Mouse (Mus musculus) lung, postnatal 4 days (tissue): ENCODE measurements around the gene Hdx.

Experiments
- DNase-seq, 2 experiments: peaks; one replicate each; pipeline ENCODE4 v3.0.0; 2021

Gene Hdx

GRCm38 (mm10) chrX:111696356-111697282 is at the start of gene Hdx:
Hdx (minus strand) TSS chrX:111697079.
- DNase-seq: peak; percentile 64 to 77

GRCm38 (mm10) chrX:111685665-111686064 is 11.2 kb downstream of the Hdx start:
- DNase-seq: no peak

GRCm38 (mm10) chrX:111671685-111672084 is 25.2 kb downstream of the Hdx start:
- DNase-seq: no peak

- DNase-seq: no peak
Measured at GRCm38 (mm10) chrX:111660381-111660780, 36.5 kb downstream of the Hdx start.

GRCm38 (mm10) chrX:111658671-111659070 is 38.2 kb downstream of the Hdx start:
- DNase-seq: no peak

GRCm38 (mm10) chrX:111644945-111645344 is 51.9 kb downstream of the Hdx start:
- no peak for DNase-seq

GRCm38 (mm10) chrX:111640616-111641015 is 56.3 kb downstream of the Hdx start:
- no peak for DNase-seq

GRCm38 (mm10) chrX:111597631-111598161 is 99.2 kb downstream of the Hdx start:
- no peak for DNase-seq

GRCm38 (mm10) chrX:111587616-111588015 is 109.3 kb downstream of the Hdx start:
- peak in 1 of 2 experiments; percentile 17 for DNase-seq

GRCm38 (mm10) chrX:111577044-111577443 is 119.8 kb downstream of the Hdx start:
- DNase-seq: no peak

GRCm38 (mm10) chrX:111537859-111538258 is 159.0 kb downstream of the Hdx start, which contains the start of gene Rps6ka6:
Rps6ka6 (minus strand) TSS chrX:111537959.
- no peak for DNase-seq
